Mouse (Mus musculus) C2C12 (cell line): ENCODE data around the gene Pde8a.

Experiments used
- CTCF ChIP-seq: IDR thresholded peaks from one replicate; pipeline ENCODE4 v1.5.1; 2011; ENCODE audit not compliant: control insufficient read depth, insufficient read depth, insufficient read length
- MAX ChIP-seq: IDR thresholded peaks from one replicate; pipeline ENCODE4 v1.6.1; 2011; ENCODE audit warnings: mild to moderate bottlenecking, control low read depth
- USF1 ChIP-seq: IDR thresholded peaks from one replicate; pipeline ENCODE4 v1.6.1; 2011; ENCODE audit warnings: low read depth, mild to moderate bottlenecking, control low read depth, moderate library complexity

- TF ChIP-seq USF1: no peak
- no peak for TF ChIP-seq CTCF
- no peak for TF ChIP-seq MAX
Measured at GRCm38 (mm10) chr7:81224260-81224659, 10.9 kb downstream of the Pde8a start.
